Mouse (Mus musculus) midbrain, postnatal 0 days (tissue): Measurements from ENCODE around the gene Eif3f. TPM values are rescaled to one million over a fixed set of nuclear protein-coding genes. Genes with fewer than 3 reads are reported as not detected.

Experiments
- ATAC-seq: fragments of 200-750 bp; cut with Nextera tagmentation; 2 replicates; pipeline ENCODE4 v1.8.0; 2017; ENCODE audit warnings: moderate number of reproducible peaks, mild to moderate bottlenecking, moderate TSS enrichment, moderate library complexity; ENCODE audit not compliant: low FRiP score
- DNase-seq: peaks from one replicate; pipeline ENCODE4 v3.0.0-alpha.2; 2015; ENCODE audit warnings: low spot score
- H3K27ac ChIP-seq: fragments of 300-500 bp; sonication (generic); 2 replicates; pipeline ENCODE4 v1.5.1; 2014; ENCODE audit warnings: low read depth, mild to moderate bottlenecking, low read length, mixed read lengths
- H3K27me3 ChIP-seq: fragments of 300-500 bp; sonication (generic); 2 replicates; pipeline ENCODE4 v1.6.1; 2014; ENCODE audit warnings: low read length, control low read depth, mixed read lengths; ENCODE audit not compliant: insufficient read depth
- H3K36me3 ChIP-seq: fragments of 300-500 bp; sonication (generic); 2 replicates; pipeline ENCODE4 v1.6.1; 2014; ENCODE audit warnings: low read length, control low read depth, mixed read lengths; ENCODE audit not compliant: insufficient read depth
- H3K4me1 ChIP-seq: fragments of 300-500 bp; sonication (generic); 2 replicates; pipeline ENCODE4 v1.6.1; 2014; ENCODE audit warnings: mild to moderate bottlenecking, control low read depth, antibody characterized with exemption, low read length, mixed read lengths; ENCODE audit not compliant: insufficient read depth
- H3K4me2 ChIP-seq: fragments of 300-500 bp; sonication (generic); 2 replicates; pipeline ENCODE4 v1.6.1; 2014; ENCODE audit warnings: low read depth, mild to moderate bottlenecking, low read length, mixed read lengths; ENCODE audit not compliant: poor library complexity, severe bottlenecking
- H3K4me3 ChIP-seq: fragments of 300-500 bp; sonication (generic); 2 replicates; pipeline ENCODE4 v1.5.1; 2014; ENCODE audit warnings: low read depth, mild to moderate bottlenecking, low read length, moderate library complexity
- H3K9ac ChIP-seq: fragments of 300-500 bp; sonication (generic); replicated peaks from 2 replicates; pipeline ENCODE4 v1.6.1; 2014; ENCODE audit warnings: mild to moderate bottlenecking, low read length, moderate library complexity, mixed read lengths; ENCODE audit not compliant: poor library complexity, severe bottlenecking
- H3K9me3 ChIP-seq: fragments of 300-500 bp; sonication (generic); 2 replicates; pipeline ENCODE4 v1.6.1; 2016; ENCODE audit warnings: low read length, control low read depth
- CTCF ChIP-seq: IDR thresholded peaks from 2 replicates; pipeline ENCODE4 v1.5.1; 2016; ENCODE audit warnings: antibody characterized with exemption, mild to moderate bottlenecking
- WGBS: fragments of 180-500 bp; shearing (Covaris S2); extraction: QIAGEN DNeasy Blood & Tissue Kit; methylation state at CpG from one replicate; pipeline ENCODE4 v1.1.7; 2014; 5-methylcytosine and 5-hydroxymethylcytosine counted together
- polyA plus RNA-seq: library from polyadenylated mRNA; unstranded; fragments of >200 nt; fragmentation: Nextera tagmentation; extraction: Ambion mirVana; gene quantifications from 2 replicates; pipeline ENCODE4 v1.2.1, GENCODE M21; 2015
- total RNA-seq: library from RNA; depleted of rRNA; stranded (reverse); fragments of >200 nt; gene quantifications from 2 replicates; pipeline ENCODE4 v1.2.3, GENCODE M21; 2014

Eif3f gene
- total and polyA plus RNA-seq, 2 experiments from 2014 or later, result 77.8 to 121 TPM

DNA sequence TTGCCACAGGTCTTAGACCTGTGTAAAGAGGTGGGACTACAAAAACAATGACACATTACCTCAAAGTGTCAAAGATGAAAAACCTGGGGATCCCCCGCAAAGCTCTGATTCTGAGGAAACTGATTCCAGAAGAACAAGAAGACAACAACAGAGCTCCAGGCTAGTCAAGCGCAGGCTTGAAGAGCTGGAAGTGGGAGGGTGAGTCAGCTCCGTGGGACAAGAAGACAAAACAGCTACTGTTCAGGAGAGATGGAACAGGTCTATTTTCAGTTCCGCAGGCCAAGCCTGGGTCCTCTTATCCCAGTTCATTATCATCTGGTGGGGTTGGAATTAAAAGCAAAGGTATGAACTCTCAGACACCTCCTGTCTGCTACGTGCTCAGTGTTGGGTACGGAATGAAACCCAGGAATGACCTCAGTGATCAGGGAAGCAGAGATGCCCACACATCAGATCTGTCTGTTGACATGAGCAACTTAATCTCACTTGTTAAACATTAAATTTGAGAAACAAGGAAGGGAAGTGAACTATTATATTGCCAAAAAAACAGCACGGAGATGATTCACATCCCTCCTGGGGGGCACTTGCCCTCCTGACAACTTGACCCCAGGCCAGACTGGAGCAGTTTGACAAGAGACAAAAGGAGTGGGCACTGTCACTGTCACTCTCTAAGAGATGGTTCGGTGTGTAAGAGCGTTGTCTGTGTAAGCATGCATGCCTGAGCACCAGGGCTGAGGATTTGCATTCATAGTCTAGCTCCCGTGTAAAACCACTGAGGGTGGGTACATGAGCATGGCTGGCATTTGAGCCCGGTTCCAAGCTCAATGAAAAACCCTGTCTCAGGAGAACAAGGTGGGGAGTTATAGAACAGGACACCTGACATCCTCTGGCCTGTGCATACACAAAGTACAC is 5.7 kb upstream of the Eif3f start:
- no peak for ATAC-seq
- WGBS, result 80% methylated on average over 11 of the region's 11 CpGs
- no peaks in the 10 kb centered on the region for H3K9me3 ChIP-seq

DNA sequence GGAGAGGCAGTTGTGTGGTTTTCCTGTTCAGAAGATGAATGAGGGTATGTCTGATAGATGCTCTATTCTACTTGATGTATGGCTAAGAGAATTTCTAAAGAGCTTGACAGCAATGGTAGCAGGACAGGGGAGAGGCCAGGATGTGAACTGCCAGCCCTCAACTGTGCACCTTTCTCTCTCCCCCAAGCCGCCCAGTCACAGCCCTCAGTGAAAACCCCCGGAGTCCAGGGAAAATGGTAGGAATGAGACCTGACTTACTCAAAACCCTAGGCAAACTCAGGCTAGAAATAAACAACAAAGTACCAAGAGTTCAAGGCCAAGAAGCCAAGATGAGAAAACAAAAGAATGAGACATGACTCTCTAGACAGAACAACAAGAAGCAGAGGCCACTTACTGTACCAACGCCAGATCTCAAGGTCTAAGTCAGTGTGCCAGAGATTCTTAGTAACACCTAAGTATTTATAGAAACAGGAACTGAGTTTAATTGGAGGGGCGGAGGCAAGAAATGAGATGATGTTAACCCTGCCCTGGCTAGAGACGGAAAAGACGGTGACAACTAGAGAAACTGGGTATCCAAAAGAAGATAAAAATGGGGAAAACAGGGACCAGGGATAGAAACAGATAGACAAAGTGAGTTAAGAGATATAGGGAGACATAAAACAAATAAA is 4.4 kb upstream of the Eif3f start, which contains the start of gene Nlrp10:
Nlrp10 (minus strand) TSS at position 453 of the 668 bp plus-strand sequence.
- DNase-seq (no peak), ATAC-seq (no peak)
- WGBS, result 81% methylated on average over 6 of the region's 6 CpGs
- Histone ChIP-seq H3K27me3 (no peaks in the 10 kb centered on the region), H3K4me2 (no peak within 1 kb of the TSS), H3K4me3 (no peak within 1 kb of the TSS), H3K4me1 (no peaks in the 10 kb centered on the region), H3K27ac (no peak within 1 kb of the TSS), H3K9me3 (no peaks in the 10 kb centered on the region), H3K36me3 (no peaks in the 10 kb centered on the region), H3K9ac (no peak within 1 kb of the TSS)
- no peak for TF ChIP-seq CTCF

More for the DNA sequence above, 5.7 kb upstream of the Eif3f start:
- no peak for TF ChIP-seq CTCF
- Histone ChIP-seq H3K36me3 (no peaks in the 10 kb centered on the region), H3K27ac (no peak overlapping the region), H3K4me3 (no peak overlapping the region), H3K4me2 (no peak overlapping the region), H3K9ac (no peak overlapping the region), H3K27me3 (no peaks in the 10 kb centered on the region), H3K4me1 (no peaks in the 10 kb centered on the region)
- no peak for DNase-seq

DNA sequence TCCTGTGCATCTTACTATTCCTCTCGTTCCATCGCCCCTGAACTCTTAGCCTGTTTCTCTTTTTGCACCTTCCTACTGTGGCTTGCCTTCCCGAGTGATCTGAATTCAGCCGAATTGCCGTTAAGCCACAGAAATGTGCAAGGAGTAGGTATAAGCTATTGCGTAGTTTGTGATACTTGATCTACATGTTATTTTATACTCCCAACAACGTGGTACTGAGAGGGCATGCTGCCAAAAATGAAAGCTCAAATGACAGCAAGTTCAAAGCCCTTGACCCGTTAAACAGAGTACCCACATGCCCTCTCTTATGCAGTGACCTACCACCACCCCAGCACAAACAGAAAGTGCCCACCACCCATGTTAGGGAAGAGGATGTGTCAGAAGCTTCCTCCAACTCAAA is 619 bp downstream of the Eif3f start:
- TF ChIP-seq CTCF, result no peak
- Histone ChIP-seq H3K36me3 (peaks cover 22% of the 10 kb centered on the region), H3K4me2 (peak overlapping the region; percentile 87), H3K4me1 (peaks cover 11% of the 10 kb centered on the region; the same call in 1 of the 2 replicates), H3K9me3 (no peaks in the 10 kb centered on the region), H3K27me3 (no peaks in the 10 kb centered on the region), H3K27ac (peak overlapping the region; percentile 87), H3K4me3 (peak overlapping the region; percentile 100), H3K9ac (peak overlapping the region; percentile 92)
- 6% methylated on average over 8 of the region's 8 CpGs for WGBS
- ATAC-seq, result no peak
- no peak for DNase-seq

DNA sequence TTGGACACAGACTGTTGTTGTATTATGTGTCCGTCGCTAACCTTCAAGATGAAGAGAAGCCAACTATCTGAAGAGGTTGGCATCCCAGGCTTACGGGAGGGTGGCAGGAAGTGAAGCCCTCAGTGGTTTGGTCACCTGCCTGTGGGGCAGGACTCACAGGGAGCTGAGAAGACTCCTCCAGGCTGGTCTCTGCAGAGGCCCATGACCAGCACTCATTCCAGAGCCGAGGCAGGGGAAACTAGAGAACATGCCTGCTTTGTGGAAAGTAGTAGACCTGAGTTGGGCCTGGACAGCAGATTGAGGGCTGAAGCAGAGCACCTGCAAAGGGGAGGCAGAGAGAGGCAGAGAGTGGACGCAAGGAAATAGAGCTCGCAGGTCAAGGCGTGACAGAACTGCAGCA is 1.2 kb downstream of the Eif3f start:
- peaks cover 27% of the 10 kb centered on the region for H3K36me3 ChIP-seq
- H3K9ac ChIP-seq, result peak overlapping the region; percentile 92
- peak overlapping the region; percentile 87 for H3K4me2 ChIP-seq
- no peaks in the 10 kb centered on the region for H3K9me3 ChIP-seq
- 89% methylated on average over 7 of the region's 7 CpGs for WGBS
- H3K27me3 ChIP-seq, result no peaks in the 10 kb centered on the region
- H3K4me3 ChIP-seq, result peak overlapping the region; percentile 100
- DNase-seq (no peak), ATAC-seq (no peak)
- H3K4me1 ChIP-seq, result peaks cover 11% of the 10 kb centered on the region; the same call in 1 of the 2 replicates
- no peak overlapping the region for H3K27ac ChIP-seq
- no peak for TF ChIP-seq CTCF

DNA sequence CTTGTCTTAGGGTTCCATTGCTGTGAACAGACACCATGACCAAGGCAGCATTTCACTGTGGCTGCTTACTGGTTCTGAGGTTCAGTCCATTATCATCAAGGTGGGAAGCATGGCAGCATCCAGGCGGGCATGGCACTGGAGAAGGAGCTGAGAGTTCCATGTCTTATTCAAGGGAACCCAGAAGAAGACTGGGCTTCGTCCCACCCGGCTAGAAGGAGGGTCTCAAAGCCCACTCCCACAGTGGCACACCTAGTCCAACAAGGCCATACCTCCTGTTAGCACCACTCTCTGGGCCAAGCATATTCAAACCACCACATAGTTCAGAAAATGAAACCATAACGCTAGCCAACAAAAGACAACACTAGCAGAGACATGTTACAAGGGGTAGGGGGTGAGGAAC is 2.4 kb downstream of the Eif3f start:
- H3K4me1 ChIP-seq, result peaks cover 11% of the 10 kb centered on the region; the same call in 1 of the 2 replicates
- no peak for TF ChIP-seq CTCF
- WGBS, result 97% methylated on average over 4 of the region's 4 CpGs
- ATAC-seq (no peak), DNase-seq (no peak)
- no peaks in the 10 kb centered on the region for H3K27me3 ChIP-seq
- peaks cover 39% of the 10 kb centered on the region for H3K36me3 ChIP-seq
- H3K9me3 ChIP-seq, result no peaks in the 10 kb centered on the region
- H3K27ac ChIP-seq, result no peak overlapping the region
- no peak overlapping the region for H3K4me2 ChIP-seq
- H3K4me3 ChIP-seq, result no peak overlapping the region
- no peak overlapping the region for H3K9ac ChIP-seq

DNA sequence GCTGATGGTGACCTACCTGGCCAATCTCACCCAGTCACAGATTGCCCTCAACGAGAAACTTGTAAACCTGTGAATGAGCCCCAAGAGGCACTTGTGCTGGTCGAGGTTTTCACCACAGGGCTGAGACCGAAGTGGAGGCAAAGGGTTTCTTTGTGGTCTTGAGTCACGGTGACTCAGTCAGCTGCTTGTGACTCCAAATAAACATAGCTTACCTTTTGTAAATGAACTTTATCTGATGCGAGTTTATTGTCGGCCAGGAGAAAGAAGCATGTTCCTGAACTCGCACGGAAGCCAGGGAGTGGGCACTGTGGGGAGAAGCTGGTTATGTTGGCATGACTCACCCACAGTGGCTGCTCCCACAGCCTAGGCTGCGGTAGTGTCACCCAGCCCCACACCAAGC is 7.2 kb downstream of the Eif3f start:
- Histone ChIP-seq H3K4me1 (no peaks in the 10 kb centered on the region), H3K4me2 (no peak overlapping the region), H3K9ac (no peak overlapping the region), H3K27me3 (no peaks in the 10 kb centered on the region), H3K27ac (no peak overlapping the region), H3K36me3 (peaks cover 53% of the 10 kb centered on the region), H3K4me3 (no peak overlapping the region), H3K9me3 (no peaks in the 10 kb centered on the region)
- 96% methylated on average over 9 of the region's 9 CpGs for WGBS
- no peak for DNase-seq
- TF ChIP-seq CTCF, result no peak
- ATAC-seq, result no peak
